In the genomic region with DNA sequence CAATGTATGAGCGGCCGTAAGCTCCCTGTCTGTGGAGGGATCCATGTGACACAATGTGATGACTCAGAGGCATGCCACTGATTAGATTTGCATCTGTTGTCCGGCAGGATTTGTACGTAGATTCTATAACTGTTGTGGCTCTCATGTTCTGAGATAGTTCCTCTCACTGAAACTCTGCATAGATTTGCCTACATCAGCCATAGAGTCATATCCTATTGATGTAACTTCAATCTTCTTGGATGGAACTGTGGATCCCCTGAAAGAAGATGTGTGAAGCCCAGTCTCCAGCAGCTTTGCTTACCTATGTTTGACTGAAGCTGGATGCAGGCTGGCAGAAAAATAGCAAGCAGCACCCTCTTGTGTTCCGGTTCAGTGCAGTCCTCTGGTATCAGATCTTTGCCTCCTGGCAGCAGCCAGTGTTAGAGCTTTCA, we compare ENCODE assay signal across 11 mouse cellular contexts. TPM values are rescaled to one million over a fixed set of nuclear protein-coding genes. Genes with fewer than 3 reads are reported as not detected.
DNase-seq lines count a peak whose midpoint lies in the region; ATAC-seq and TF ChIP-seq lines count a peak whose summit lies in the region.
"Had no signal": no experiment of that assay in that cellular context is flagged by ENCODE, and none has a peak within 500 bp of the region (broad histone marks: within the 10 kb centered on the region; RNA-seq: fewer than 3 reads in every experiment).

No protein-coding gene starts in this region.

- TF ChIP-seq CTCF in spleen, adult 2 months (IDR thresholded peaks at IDR 0.05; ENCODE audit: extremely low read depth, insufficient read depth, insufficient read length, insufficient replicate concordance), result peak; percentile 32; the same call in 1 of the 2 replicates

- no peak for ATAC-seq in heart, embryonic 11.5 days (replicated peaks; ENCODE audit: insufficient number of reproducible peaks, low FRiP score, low TSS enrichment)
- no peak for ATAC-seq in midbrain, embryonic 13.5 days

- no peaks in the 10 kb centered on the region for H3K4me1 ChIP-seq in heart, embryonic 11.5 days (ENCODE audit: control insufficient read depth, insufficient read depth, low read length)
- H3K4me1 ChIP-seq in spleen, adult 2 months (ENCODE audit: control insufficient read depth, insufficient read depth, insufficient read length), result peaks cover 8% of the 10 kb centered on the region
- no peaks in the 10 kb centered on the region for H3K4me1 ChIP-seq in midbrain, embryonic 13.5 days (replicated peaks)
- H3K4me1 ChIP-seq: forebrain, embryonic 10.5 days had no signal

- H3K36me3 ChIP-seq in heart, embryonic 11.5 days (ENCODE audit: control insufficient read depth, insufficient read depth, low read length), result no peaks in the 10 kb centered on the region
- no peaks in the 10 kb centered on the region for H3K36me3 ChIP-seq in spleen, adult 2 months (ENCODE audit: control insufficient read depth, insufficient read depth, low read length)
- H3K36me3 ChIP-seq in midbrain, embryonic 13.5 days, result no peaks in the 10 kb centered on the region
- H3K36me3 ChIP-seq: forebrain, embryonic 10.5 days had no signal

- H3K27ac ChIP-seq in heart, embryonic 11.5 days (ENCODE audit: low read depth, low read length), result no peak overlapping the region
- no peak overlapping the region for H3K27ac ChIP-seq in spleen, adult 2 months (ENCODE audit: insufficient read depth, low read length)
- H3K27ac ChIP-seq in midbrain, embryonic 13.5 days, result no peak overlapping the region
- H3K27ac ChIP-seq: forebrain, embryonic 10.5 days had no signal

- H3K27me3 ChIP-seq in heart, embryonic 11.5 days (ENCODE audit: control insufficient read depth, insufficient read depth, low read length), result no peaks in the 10 kb centered on the region
- H3K27me3 ChIP-seq in spleen, adult 2 months (ENCODE audit: control insufficient read depth, insufficient read depth, low read length), result no peaks in the 10 kb centered on the region
- H3K27me3 ChIP-seq in midbrain, embryonic 13.5 days, result no peaks in the 10 kb centered on the region

- WGBS in heart, embryonic 11.5 days (ENCODE audit: insufficient replicate concordance), result 54% methylated on average over 5 of the region's 5 CpGs
- 60% methylated on average over 5 of the region's 5 CpGs for WGBS in spleen, adult 2 months
- WGBS in midbrain, embryonic 13.5 days, result 82% methylated on average over 5 of the region's 5 CpGs

- no peaks in the 10 kb centered on the region for H3K9me3 ChIP-seq in heart, embryonic 11.5 days (replicated peaks; ENCODE audit: control insufficient read depth, low read length)
- H3K9me3 ChIP-seq in midbrain, embryonic 13.5 days, result no peaks in the 10 kb centered on the region
- H3K9me3 ChIP-seq: forebrain, embryonic 10.5 days had no signal

- H3K4me2 ChIP-seq in heart, embryonic 11.5 days, result no peak overlapping the region
- no peak overlapping the region for H3K4me2 ChIP-seq in midbrain, embryonic 13.5 days (replicated peaks)

- no peak overlapping the region for H3K4me3 ChIP-seq in heart, embryonic 11.5 days (ENCODE audit: low read depth, low read length)
- H3K4me3 ChIP-seq in spleen, adult 2 months (ENCODE audit: extremely low read depth, insufficient read depth, insufficient read length), result no peak overlapping the region
- no peak overlapping the region for H3K4me3 ChIP-seq in midbrain, embryonic 13.5 days (replicated peaks)
- H3K4me3 ChIP-seq: forebrain, embryonic 10.5 days had no signal

- TF ChIP-seq POLR2A in spleen, adult 2 months (IDR thresholded peaks at IDR 0.05; ENCODE audit: low read depth, low read length), result no peak

- peak; percentile 85 for DNase-seq in heart, adult 11 months
- DNase-seq in spleen, adult 2 months (ENCODE audit: low read depth in 1 of 2, low spot score in 2 of 2), result peak in 1 of 2 experiments; percentile 37
- DNase-seq in spleen, postnatal 14 days (ENCODE audit: low spot score in 2 of 2), result no peak
- peak; percentile 16 to 33 for DNase-seq in layer of hippocampus, postnatal 14 days (ENCODE audit: low spot score in 2 of 2)
- peak; percentile 26 for DNase-seq in telencephalon, adult 2 months (ENCODE audit: low read depth, low spot score)
- DNase-seq in embryo, embryonic 11 days, result no peak
- DNase-seq: kidney, adult 11 months; liver had no signal

- no peak overlapping the region for H3K9ac ChIP-seq in heart, embryonic 11.5 days (ENCODE audit: low read depth, low read length)
- H3K9ac ChIP-seq in midbrain, embryonic 13.5 days (replicated peaks), result no peak overlapping the region

RNA-seq across cellular contexts. Expression of gene Slamf7, which starts 5.7 kb away (rescaled TPM):
- not detected in 2 replicates for polyA plus RNA-seq in heart, embryonic 11.5 days (2014; fragmentation: Nextera tagmentation; extraction: Ambion mirVana)
- polyA plus RNA-seq in spleen, adult 2 months (2012; rRNA removed), result 9.6 and 12.3 TPM in 2 replicates
- total RNA-seq in layer of hippocampus, postnatal 14 days (2021), result not detected
- not detected in 2 replicates for polyA plus RNA-seq in midbrain, embryonic 13.5 days (2015; fragmentation: Nextera tagmentation; extraction: Ambion mirVana)
- polyA plus RNA-seq: forebrain, embryonic 10.5 days had no signal

RNA-seq across cellular contexts. Expression of gene Cd48, which starts 23.2 kb away (rescaled TPM):
- 0.18 and 0.53 TPM in 2 replicates for polyA plus RNA-seq in heart, embryonic 11.5 days (2014; fragmentation: Nextera tagmentation; extraction: Ambion mirVana)
- 46.1 and 50.3 TPM in 2 replicates for polyA plus RNA-seq in spleen, adult 2 months (2012; rRNA removed)
- not detected for total RNA-seq in layer of hippocampus, postnatal 14 days (2021)
- polyA plus RNA-seq in midbrain, embryonic 13.5 days (2015; fragmentation: Nextera tagmentation; extraction: Ambion mirVana), result 0.55 and 0.66 TPM in 2 replicates

RNA-seq across cellular contexts. Expression of gene Ly9, which starts 51.4 kb away (rescaled TPM):
- polyA plus RNA-seq in heart, embryonic 11.5 days (2014; fragmentation: Nextera tagmentation; extraction: Ambion mirVana), result not detected in 2 replicates
- 23.8 and 27.7 TPM in 2 replicates for polyA plus RNA-seq in spleen, adult 2 months (2012; rRNA removed)
- not detected for total RNA-seq in layer of hippocampus, postnatal 14 days (2021)
- polyA plus RNA-seq in midbrain, embryonic 13.5 days (2015; fragmentation: Nextera tagmentation; extraction: Ambion mirVana), result not detected in 2 replicates
- polyA plus RNA-seq: forebrain, embryonic 10.5 days had no signal

Comparison
In these comparisons a context has a peak if more than half of its experiments do, and no peak if none do; other contexts are left out.
1. DNase-seq: peak in heart, adult 11 months (single experiment), layer of hippocampus, postnatal 14 days (2 of 2) and telencephalon, adult 2 months (single experiment); none in spleen, postnatal 14 days (0 of 2) and embryo, embryonic 11 days (single experiment).
2. RNA of gene Slamf7, which starts 5.7 kb away (polyA plus RNA-seq): 9.6 to 12.3 TPM in spleen, adult 2 months; not detected in heart, embryonic 11.5 days and not detected in midbrain, embryonic 13.5 days; every median in the first group is over 10 times any median in the second.
3. RNA of gene Cd48, which starts 23.2 kb away (polyA plus RNA-seq): 46.1 to 50.3 TPM in spleen, adult 2 months; 0.55 to 0.66 TPM in midbrain, embryonic 13.5 days and 0.18 to 0.53 TPM in heart, embryonic 11.5 days; every median in the first group is over 10 times any median in the second.
4. RNA of gene Ly9, which starts 51.4 kb away (polyA plus RNA-seq): 23.8 to 27.7 TPM in spleen, adult 2 months; not detected in heart, embryonic 11.5 days and not detected in midbrain, embryonic 13.5 days; every median in the first group is over 10 times any median in the second.